Mouse (Mus musculus) megakaryocyte, adult 5-6 weeks (primary cell): ENCODE results near the gene Tmem72. TPM values are rescaled to one million over a fixed set of nuclear protein-coding genes. Genes with fewer than 3 reads are reported as not detected.

Experiments
- ATAC-seq: 2 replicates; pipeline ENCODE4 v1.8.0; 2016; ENCODE audit warnings: mild to moderate bottlenecking, inconsistent platforms; ENCODE audit not compliant: poor library complexity, severe bottlenecking
- total RNA-seq, 2 experiments: library from RNA; stranded (forward) in 1 of 2; stranded (reverse) in 1 of 2; fragments of 153-499, 151-499 nt in 1 of 2; fragments of 221-1000, 200-1000 nt in 1 of 2; gene quantifications; 2 replicates each; pipeline versions ENCODE4 v1.2.3 to v1.2.4; 2015 to 2017

Tmem72 gene
- 0.13 and 0.21 TPM in 2 replicates for total RNA-seq (2015)
- 0.12 and 0.33 TPM in 2 replicates for total RNA-seq (2017)

- no peak for ATAC-seq
Observed at GRCm38 (mm10) chr6:116716666-116717065, at the start of gene Tmem72. Tmem72 (minus strand) TSS chr6:116716913.

GRCm38 (mm10) chr6:116764524-116764923 is 47.8 kb upstream of the Tmem72 start:
- ATAC-seq = no peak

- no peak for ATAC-seq
Observed at GRCm38 (mm10) chr6:116762333-116762732, 45.6 kb upstream of the Tmem72 start.

- ATAC-seq = no peak
Observed at GRCm38 (mm10) chr6:116760181-116760580, 43.5 kb upstream of the Tmem72 start.

- peak; percentile 97 for ATAC-seq
Observed at GRCm38 (mm10) chr6:116756364-116756763, 39.7 kb upstream of the Tmem72 start.

GRCm38 (mm10) chr6:116738046-116738445 is 21.3 kb upstream of the Tmem72 start:
- ATAC-seq = no peak

- peak; percentile 19 for ATAC-seq
Observed at GRCm38 (mm10) chr6:116735361-116735760, 18.6 kb upstream of the Tmem72 start.

GRCm38 (mm10) chr6:116733577-116733976 is 16.9 kb upstream of the Tmem72 start:
- peak; percentile 99 for ATAC-seq

- peak; percentile 98 for ATAC-seq
Observed at GRCm38 (mm10) chr6:116724489-116725160, 7.9 kb upstream of the Tmem72 start.

GRCm38 (mm10) chr6:116718920-116719319 is 2.2 kb upstream of the Tmem72 start:
- ATAC-seq = peak; percentile 83

- no peak for ATAC-seq
Observed at GRCm38 (mm10) chr6:116718361-116718760, 1.6 kb upstream of the Tmem72 start.

GRCm38 (mm10) chr6:116717851-116718250 is 1.1 kb upstream of the Tmem72 start:
- ATAC-seq = no peak

GRCm38 (mm10) chr6:116715166-116715565 is 1.5 kb downstream of the Tmem72 start:
- ATAC-seq = no peak

GRCm38 (mm10) chr6:116714576-116714975 is 2.1 kb downstream of the Tmem72 start:
- no peak for ATAC-seq

- ATAC-seq = no peak
Observed at GRCm38 (mm10) chr6:116713966-116714365, 2.7 kb downstream of the Tmem72 start.

GRCm38 (mm10) chr6:116712503-116712902 is 4.2 kb downstream of the Tmem72 start:
- no peak for ATAC-seq

- peak; percentile 72 for ATAC-seq
Observed at GRCm38 (mm10) chr6:116712062-116712461, 4.7 kb downstream of the Tmem72 start.

- ATAC-seq = no peak
Observed at GRCm38 (mm10) chr6:116704320-116704719, 12.4 kb downstream of the Tmem72 start.

GRCm38 (mm10) chr6:116700821-116701220 is 15.9 kb downstream of the Tmem72 start:
- no peak for ATAC-seq

- no peak for ATAC-seq
Observed at GRCm38 (mm10) chr6:116697896-116698425, 18.8 kb downstream of the Tmem72 start.

- peak; percentile 67; the same call in 1 of the 2 replicates for ATAC-seq
Observed at GRCm38 (mm10) chr6:116697413-116697812, 19.3 kb downstream of the Tmem72 start.

- no peak for ATAC-seq
Observed at GRCm38 (mm10) chr6:116694346-116694745, 22.4 kb downstream of the Tmem72 start.

GRCm38 (mm10) chr6:116693639-116694038 is 23.1 kb downstream of the Tmem72 start:
- no peak for ATAC-seq
